Mouse (Mus musculus) forebrain, postnatal 0 days (tissue): ENCODE results near the gene Gm10912. TPM values are rescaled to one million over a fixed set of nuclear protein-coding genes. Genes with fewer than 3 reads are reported as not detected.
"Not testable (repeated sequence)": the region's sequence is repeated elsewhere in the genome, so short reads cannot be mapped to it uniquely, and the experiment has no call there.

Source experiments
- ATAC-seq: fragments of 200-750 bp; cut with Nextera tagmentation; 2 replicates; pipeline ENCODE4 v1.8.0; 2017; ENCODE audit warnings: mild to moderate bottlenecking, moderate library complexity
- DNase-seq: peaks from one replicate; pipeline ENCODE4 v3.0.0-alpha.2; 2015
- H3K27ac ChIP-seq: fragments of 300-500 bp; sonication (generic); 2 replicates; pipeline ENCODE4 v1.5.1; 2014; ENCODE audit warnings: low read depth, mild to moderate bottlenecking, antibody characterized with exemption, low read length, moderate library complexity, mixed read lengths
- H3K27me3 ChIP-seq: fragments of 300-500 bp; sonication (generic); 2 replicates; pipeline ENCODE4 v1.6.1; 2014; ENCODE audit warnings: mild to moderate bottlenecking, low read length, mixed read lengths; ENCODE audit not compliant: insufficient read depth
- H3K36me3 ChIP-seq: fragments of 300-500 bp; sonication (generic); 2 replicates; pipeline ENCODE4 v1.6.1; 2014; ENCODE audit warnings: mild to moderate bottlenecking, moderate library complexity; ENCODE audit not compliant: insufficient read depth
- H3K4me1 ChIP-seq: fragments of 300-500 bp; sonication (generic); 2 replicates; pipeline ENCODE4 v1.6.1; 2014; ENCODE audit warnings: antibody characterized with exemption; ENCODE audit not compliant: insufficient read depth
- H3K4me2 ChIP-seq: fragments of 300-500 bp; sonication (generic); 2 replicates; pipeline ENCODE4 v1.6.1; 2014; ENCODE audit warnings: low read depth, mild to moderate bottlenecking, moderate library complexity
- H3K4me3 ChIP-seq: fragments of 300-500 bp; sonication (generic); 2 replicates; pipeline ENCODE4 v1.5.1; 2014; ENCODE audit warnings: low read depth, low read length, mixed read lengths
- H3K9ac ChIP-seq: fragments of 300-500 bp; sonication (generic); 2 replicates; pipeline ENCODE4 v1.6.1; 2014; ENCODE audit warnings: mild to moderate bottlenecking
- H3K9me3 ChIP-seq: fragments of 300-500 bp; sonication (generic); 2 replicates; pipeline ENCODE4 v1.6.1; 2016; ENCODE audit warnings: low read length
- CTCF ChIP-seq: sonication (generic); IDR thresholded peaks from 2 replicates; pipeline ENCODE4 v1.5.1; 2016; ENCODE audit warnings: antibody characterized with exemption, control low read depth, low read depth
- WGBS: fragments of 180-500 bp; shearing (Covaris S2); extraction: QIAGEN DNeasy Blood & Tissue Kit; methylation state at CpG from one replicate; pipeline ENCODE4 v1.1.7; 2014; 5-methylcytosine and 5-hydroxymethylcytosine counted together
- polyA plus RNA-seq: library from polyadenylated mRNA; unstranded; fragments of >200 nt; fragmentation: Nextera tagmentation; extraction: Ambion mirVana; gene quantifications from 2 replicates; pipeline ENCODE4 v1.2.1, GENCODE M21; 2015
- total RNA-seq: library from RNA; depleted of rRNA; stranded (reverse); fragments of >200 nt; gene quantifications from 2 replicates; pipeline ENCODE4 v1.2.3, GENCODE M21; 2014; rRNA removed

Gene Gm10912
- total and polyA plus RNA-seq, 2 experiments from 2014 or later, result not detected

DNA sequence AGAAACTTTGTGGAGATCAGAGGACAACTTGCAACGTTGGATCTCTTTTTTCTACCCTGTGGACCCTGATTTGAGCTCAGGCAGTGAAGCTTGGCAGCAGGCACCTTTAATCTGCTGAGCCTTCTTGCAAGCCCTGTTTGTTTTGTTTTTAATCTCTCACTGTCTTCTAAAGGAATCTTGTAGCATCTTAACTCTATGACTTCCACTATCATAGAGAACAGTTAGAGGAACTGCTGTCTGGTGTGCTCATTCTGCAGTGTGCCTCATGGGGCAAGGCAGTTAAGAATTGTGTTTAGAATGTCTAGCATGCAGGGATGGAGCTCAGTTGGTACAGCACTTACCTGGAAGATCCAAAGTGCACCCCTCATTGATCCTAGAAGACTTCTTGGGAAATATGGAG, 34.3 kb downstream of the Gm10912 start:
- WGBS, result 50% methylated on average over 1 of the region's 1 CpGs
- H3K27ac ChIP-seq, result no peak overlapping the region

GRCm38 (mm10) chr2:104104800-104105199, 39.2 kb downstream of the Gm10912 start:
- Histone ChIP-seq H3K27me3 (no peaks in the 10 kb centered on the region), H3K4me3 (no peak overlapping the region), H3K27ac (no peak overlapping the region), H3K36me3 (no peaks in the 10 kb centered on the region), H3K4me2 (no peak overlapping the region), H3K9ac (no peak overlapping the region), H3K9me3 (no peaks in the 10 kb centered on the region), H3K4me1 (no peaks in the 10 kb centered on the region)
- DNase-seq (no peak), ATAC-seq (no peak)
- WGBS, result 88% methylated on average over 6 of the region's 6 CpGs
- no peak for TF ChIP-seq CTCF

More for the DNA sequence above, 34.3 kb downstream of the Gm10912 start:
- Histone ChIP-seq H3K36me3 (no peaks in the 10 kb centered on the region), H3K4me3 (no peak overlapping the region), H3K9ac (no peak overlapping the region), H3K4me2 (no peak overlapping the region), H3K4me1 (no peaks in the 10 kb centered on the region), H3K27me3 (no peaks in the 10 kb centered on the region), H3K9me3 (no peaks in the 10 kb centered on the region)
- DNase-seq (no peak), ATAC-seq (no peak)
- TF ChIP-seq CTCF, result no peak

- not testable (repeated sequence) for H3K4me1 ChIP-seq, H3K9me3 ChIP-seq, H3K36me3 ChIP-seq, H3K9ac ChIP-seq, H3K4me3 ChIP-seq, H3K27ac ChIP-seq, ATAC-seq, H3K4me2 ChIP-seq, H3K27me3 ChIP-seq, DNase-seq
- WGBS, result 92% methylated on average over 2 of the region's 2 CpGs
Observed at GRCm38 (mm10) chr2:104109021-104109420, 43.4 kb downstream of the Gm10912 start.

- Histone ChIP-seq H3K4me3 (no peak overlapping the region), H3K27me3 (no peaks in the 10 kb centered on the region), H3K36me3 (no peaks in the 10 kb centered on the region), H3K9ac (no peak overlapping the region), H3K4me1 (no peaks in the 10 kb centered on the region), H3K9me3 (no peaks in the 10 kb centered on the region), H3K27ac (no peak overlapping the region), H3K4me2 (no peak overlapping the region)
- ATAC-seq (no peak), DNase-seq (no peak)
- no peak for TF ChIP-seq CTCF
- WGBS, result 64% methylated on average over 2 of the region's 2 CpGs
Observed at GRCm38 (mm10) chr2:104109528-104109927, 43.9 kb downstream of the Gm10912 start.

GRCm38 (mm10) chr2:104110031-104110430, 44.4 kb downstream of the Gm10912 start:
- Histone ChIP-seq H3K9ac (no peak overlapping the region), H3K27me3 (no peaks in the 10 kb centered on the region), H3K4me2 (no peak overlapping the region), H3K9me3 (no peaks in the 10 kb centered on the region), H3K36me3 (no peaks in the 10 kb centered on the region), H3K27ac (no peak overlapping the region), H3K4me3 (no peak overlapping the region), H3K4me1 (no peaks in the 10 kb centered on the region)
- WGBS, result 88% methylated on average over 4 of the region's 4 CpGs
- DNase-seq (no peak), ATAC-seq (no peak)
- no peak for TF ChIP-seq CTCF

- DNase-seq, H3K9ac ChIP-seq, H3K4me1 ChIP-seq, H3K27me3 ChIP-seq, H3K36me3 ChIP-seq, H3K4me3 ChIP-seq, ATAC-seq, H3K4me2 ChIP-seq, H3K27ac ChIP-seq, H3K9me3 ChIP-seq: not testable (repeated sequence)
- no CpG with 5 or more reads among the region's 1 CpGs for WGBS
Observed at GRCm38 (mm10) chr2:104111170-104111797, 45.7 kb downstream of the Gm10912 start.

- ATAC-seq, H3K4me3 ChIP-seq, H3K27ac ChIP-seq, DNase-seq, H3K27me3 ChIP-seq, H3K4me2 ChIP-seq, H3K9me3 ChIP-seq, H3K36me3 ChIP-seq, H3K4me1 ChIP-seq, H3K9ac ChIP-seq: not testable (repeated sequence)
Observed at GRCm38 (mm10) chr2:104113563-104113962, 47.9 kb downstream of the Gm10912 start.

DNA sequence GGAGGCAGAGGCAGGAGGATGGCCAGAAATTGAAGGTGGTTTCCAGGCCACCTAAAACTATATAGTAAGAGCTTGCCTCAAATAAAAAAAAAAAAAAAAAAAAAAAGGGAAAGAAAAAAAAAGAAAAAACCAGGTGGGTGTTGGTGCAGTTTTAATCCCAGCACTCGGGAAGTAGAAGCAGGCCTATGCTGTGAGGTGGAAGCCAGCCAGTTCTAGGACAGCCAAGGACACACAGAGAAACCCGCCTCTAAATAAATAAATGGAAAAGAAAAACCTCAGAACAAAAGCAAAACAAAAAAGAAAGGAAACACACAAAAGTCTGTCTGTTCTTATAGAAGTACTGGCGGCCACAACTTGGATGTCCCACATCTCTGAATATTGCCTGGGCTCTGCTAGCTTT, 49.3 kb downstream of the Gm10912 start:
- H3K36me3 ChIP-seq, result no peaks in the 10 kb centered on the region
- no peak overlapping the region for H3K4me2 ChIP-seq
- no peaks in the 10 kb centered on the region for H3K4me1 ChIP-seq
- WGBS, result 66% methylated on average over 3 of the region's 3 CpGs
- no peak overlapping the region for H3K9ac ChIP-seq
- DNase-seq, result no peak
- TF ChIP-seq CTCF, result no peak
- no peaks in the 10 kb centered on the region for H3K27me3 ChIP-seq
- H3K4me3 ChIP-seq, result no peak overlapping the region
- no peak for ATAC-seq
- H3K27ac ChIP-seq, result no peak overlapping the region
- no peaks in the 10 kb centered on the region for H3K9me3 ChIP-seq

Other genes starting within 250 kb of the Gm10912 start
- gene Lmo2, start 107.8 kb upstream of the Gm10912 start, total RNA-seq, result 19.9 and 23.8 TPM in 2 replicates
- 26.9 and 27.8 TPM in 2 replicates for gene Lmo2, start 107.8 kb upstream of the Gm10912 start, polyA plus RNA-seq
- gene Fbxo3, start 38.1 kb upstream of the Gm10912 start, total RNA-seq, result 65.2 and 78.2 TPM in 2 replicates
- gene Fbxo3, start 38.1 kb upstream of the Gm10912 start, polyA plus RNA-seq, result 41.6 and 54.9 TPM in 2 replicates
- gene 4931422A03Rik, start 37.5 kb upstream of the Gm10912 start, total RNA-seq, result not detected in 2 replicates
- 0.84 and 0.94 TPM in 2 replicates for gene 4931422A03Rik, start 37.5 kb upstream of the Gm10912 start, polyA plus RNA-seq
- gene Gm10799, start 2.7 kb downstream of the Gm10912 start, total RNA-seq, result not detected in 2 replicates
- gene Gm10799, start 2.7 kb downstream of the Gm10912 start, polyA plus RNA-seq, result not detected in 2 replicates
- 1.5 TPM in 1 of 2 replicates, not detected in the other for gene Cd59b, start 4.0 kb downstream of the Gm10912 start, total RNA-seq
- gene Cd59b, start 4.0 kb downstream of the Gm10912 start, polyA plus RNA-seq, result 1.5 and 1.6 TPM in 2 replicates
- 2.2 and 5.2 TPM in 2 replicates for gene Cd59a, start 30.0 kb downstream of the Gm10912 start, total RNA-seq
- 8.6 and 11.0 TPM in 2 replicates for gene Cd59a, start 30.0 kb downstream of the Gm10912 start, polyA plus RNA-seq
- 1.9 TPM in 1 of 2 replicates, not detected in the other for gene A930018P22Rik, start 56.9 kb downstream of the Gm10912 start, total RNA-seq
- 0.18 TPM in 1 of 2 replicates, not detected in the other for gene A930018P22Rik, start 56.9 kb downstream of the Gm10912 start, polyA plus RNA-seq